Mouse (Mus musculus) heart, postnatal 0 days (tissue): ENCODE data around the gene Creb1.

Source experiments
- CTCF ChIP-seq: IDR thresholded peaks from 2 replicates; pipeline ENCODE4 v1.5.1; 2016; ENCODE audit warnings: antibody characterized with exemption, control low read depth, low read depth
- EP300 ChIP-seq: IDR thresholded peaks from 2 replicates; pipeline ENCODE4 v1.6.1; 2016; ENCODE audit warnings: antibody characterized with exemption, low read depth

DNA sequence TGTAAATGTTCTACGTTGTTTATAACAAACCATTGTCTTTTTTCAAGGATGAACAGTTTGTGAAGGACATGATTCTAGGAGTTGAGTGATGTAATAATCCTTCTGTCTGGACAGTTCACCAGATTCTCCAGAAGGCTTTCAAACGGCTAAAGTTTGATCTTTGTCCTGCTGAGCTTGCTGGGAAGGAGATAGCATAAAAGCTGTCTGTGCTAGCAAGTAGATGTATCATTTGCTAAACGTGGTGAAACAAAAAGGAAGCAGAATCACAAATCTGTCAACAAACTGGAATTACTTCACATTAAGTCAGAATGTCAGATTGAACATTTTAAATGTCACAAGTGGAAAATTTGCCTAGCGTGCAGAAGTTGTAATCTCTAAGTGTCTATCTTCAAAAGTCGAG, 66.5 kb downstream of the Creb1 start:
- TF ChIP-seq CTCF (no peak), EP300 (no peak)
